Mouse (Mus musculus) thymus, adult 2 months (tissue): ENCODE measurements around the gene Slc3a1. TPM values are rescaled to one million over a fixed set of nuclear protein-coding genes. Genes with fewer than 3 reads are reported as not detected.

ENCODE experiments used
- DNase-seq: peaks from one replicate; pipeline ENCODE4 v3.0.0; 2021
- H3K27ac ChIP-seq: fragments of 200-500 bp; 2 replicates; pipeline ENCODE4 v1.5.1; 2012; ENCODE audit warnings: low read length, control low read depth; ENCODE audit not compliant: control insufficient read depth, insufficient read depth
- H3K27me3 ChIP-seq: fragments of 200-500 bp; 2 replicates; pipeline ENCODE4 v1.6.1; 2012; ENCODE audit warnings: mild to moderate bottlenecking, low read length, moderate library complexity, mixed read lengths; ENCODE audit not compliant: control insufficient read depth, insufficient read depth
- H3K36me3 ChIP-seq: fragments of 200-500 bp; 2 replicates; pipeline ENCODE4 v1.6.1; 2012; ENCODE audit warnings: mild to moderate bottlenecking, low read length, moderate library complexity; ENCODE audit not compliant: control insufficient read depth, insufficient read depth
- H3K4me1 ChIP-seq: fragments of 200-500 bp; replicated peaks from 2 replicates; pipeline ENCODE4 v1.6.1; 2012; ENCODE audit warnings: low read length; ENCODE audit not compliant: control insufficient read depth, insufficient read depth
- H3K4me3 ChIP-seq: fragments of 200-500 bp; 2 replicates; pipeline ENCODE4 v1.5.1; 2012; ENCODE audit warnings: mild to moderate bottlenecking, low read length, control low read depth, moderate library complexity; ENCODE audit not compliant: control insufficient read depth, insufficient read depth
- CTCF ChIP-seq: fragments of 200-500 bp; IDR thresholded peaks from 2 replicates; pipeline ENCODE4 v1.5.1; 2012; ENCODE audit warnings: mild to moderate bottlenecking, control low read depth, low read length, moderate library complexity, borderline replicate concordance; ENCODE audit not compliant: control insufficient read depth, poor library complexity, insufficient read depth; ENCODE audit errors: extremely low read depth
- POLR2A ChIP-seq: fragments of 200-500 bp; IDR thresholded peaks from 2 replicates; pipeline ENCODE4 v1.6.1; 2012; ENCODE audit warnings: mild to moderate bottlenecking, low read length, control low read depth, moderate library complexity; ENCODE audit not compliant: control insufficient read depth, poor library complexity, insufficient read depth; ENCODE audit errors: extremely low read depth
- WGBS: fragments of 180-500 bp; shearing (Covaris S2); methylation state at CpG from one replicate; pipeline ENCODE4 v1.1.7; 2018; 5-methylcytosine and 5-hydroxymethylcytosine counted together
- polyA plus RNA-seq: library from polyadenylated mRNA; depleted of rRNA; stranded (reverse); fragments of >200 nt; gene quantifications from 2 replicates; pipeline ENCODE4 v1.2.3, GENCODE M21; 2012

The Slc3a1 gene
- polyA plus RNA-seq, 1 experiment, result 0.55 TPM

DNA sequence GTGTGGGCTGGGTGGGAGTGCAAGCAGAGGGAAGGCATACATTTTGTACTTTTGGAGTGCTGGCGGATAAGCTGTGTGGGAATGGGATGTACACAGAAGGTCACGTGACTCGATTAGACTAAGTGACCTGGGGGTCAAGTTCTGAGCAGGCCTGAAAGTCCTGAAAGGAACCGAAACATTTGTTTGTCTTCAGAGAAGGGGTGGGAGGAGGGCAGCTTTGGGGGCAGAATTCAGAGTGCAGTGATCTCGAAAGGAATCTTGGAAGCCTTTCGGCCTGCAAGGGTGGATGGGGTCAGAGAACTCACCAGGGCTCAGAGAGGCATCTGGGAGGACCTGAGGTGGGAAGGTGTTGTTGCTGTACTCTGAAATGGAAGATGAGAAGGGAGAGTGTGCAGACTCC lies 14.2 kb downstream of the Slc3a1 start:
- TF ChIP-seq CTCF (no peak), POLR2A (no peak)
- Histone ChIP-seq H3K36me3 (no peaks in the 10 kb centered on the region), H3K27me3 (no peaks in the 10 kb centered on the region), H3K27ac (no peak overlapping the region), H3K4me3 (no peak overlapping the region), H3K4me1 (no peaks in the 10 kb centered on the region)
- no peak for DNase-seq
- WGBS, result 96% methylated on average over 6 of the region's 6 CpGs

DNA sequence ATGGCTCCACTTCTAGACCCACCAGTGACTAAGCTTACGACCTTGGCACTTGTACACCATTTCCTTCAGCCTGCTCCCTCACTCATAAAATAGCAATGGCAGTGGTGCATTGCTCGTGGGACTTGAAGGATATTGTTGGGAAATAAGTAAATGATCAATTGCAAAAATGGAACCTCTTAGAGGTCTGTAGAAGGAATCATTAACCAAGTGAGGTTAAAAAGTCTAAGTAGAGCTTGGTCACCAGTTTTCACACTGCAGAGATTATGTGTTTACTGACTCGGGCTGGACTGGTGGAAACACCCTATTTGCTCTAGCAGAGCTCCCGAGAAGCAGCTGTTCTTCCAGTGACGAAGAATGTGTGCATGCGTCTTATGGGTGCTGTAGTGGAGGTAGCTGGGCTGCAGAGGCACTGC lies 15.2 kb downstream of the Slc3a1 start:
- no peak overlapping the region for H3K4me3 ChIP-seq
- WGBS, result 89% methylated on average over 6 of the region's 6 CpGs
- H3K4me1 ChIP-seq, result no peaks in the 10 kb centered on the region
- no peak for DNase-seq
- TF ChIP-seq POLR2A (no peak), CTCF (no peak)
- no peak overlapping the region for H3K27ac ChIP-seq
- H3K36me3 ChIP-seq, result no peaks in the 10 kb centered on the region
- no peaks in the 10 kb centered on the region for H3K27me3 ChIP-seq

DNA sequence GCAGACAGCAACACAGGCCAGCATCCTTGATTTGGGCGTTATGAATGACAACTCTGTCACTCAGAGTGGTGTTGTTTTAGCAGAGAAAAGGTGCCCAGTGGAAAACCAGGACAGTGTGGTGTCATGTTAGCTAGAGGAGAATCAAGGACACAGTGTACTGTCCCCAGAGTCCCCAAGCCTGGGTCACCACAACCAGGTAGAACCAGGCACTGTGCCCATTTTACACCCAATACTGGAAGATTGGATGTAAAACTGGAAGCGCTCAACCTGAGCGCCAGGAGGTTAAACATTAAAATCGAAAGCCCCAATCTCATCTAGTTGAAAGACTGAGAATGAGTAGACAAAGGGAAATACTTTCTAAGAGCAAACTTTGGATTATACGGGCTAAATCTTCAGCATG lies 16.3 kb downstream of the Slc3a1 start:
- H3K27me3 ChIP-seq, result no peaks in the 10 kb centered on the region
- no peaks in the 10 kb centered on the region for H3K4me1 ChIP-seq
- H3K36me3 ChIP-seq, result no peaks in the 10 kb centered on the region
- no peak for DNase-seq
- TF ChIP-seq POLR2A (no peak), CTCF (no peak)
- 94% methylated on average over 5 of the region's 5 CpGs for WGBS
- H3K27ac ChIP-seq, result no peak overlapping the region
- no peak overlapping the region for H3K4me3 ChIP-seq

DNA sequence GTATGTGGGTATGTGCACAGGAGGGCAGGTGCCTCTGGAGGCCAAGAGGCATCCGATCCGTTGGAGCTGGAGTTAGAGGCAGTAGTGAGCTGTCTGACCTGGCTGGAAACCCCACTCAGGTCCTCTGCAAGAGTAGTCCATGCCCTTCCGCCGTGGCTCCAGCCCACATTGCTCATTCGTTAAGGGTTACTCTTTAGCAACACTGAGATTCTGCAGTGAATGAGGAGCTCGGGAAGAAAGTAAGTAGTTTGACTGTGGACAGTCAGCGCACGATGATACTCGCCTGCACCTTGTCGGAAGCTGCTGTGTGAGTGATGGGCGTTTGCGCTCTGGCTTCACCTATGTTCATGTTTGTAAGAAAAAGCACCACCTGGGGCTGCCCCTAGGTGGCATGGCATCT lies 17.0 kb downstream of the Slc3a1 start:
- H3K4me1 ChIP-seq, result no peaks in the 10 kb centered on the region
- no peak overlapping the region for H3K27ac ChIP-seq
- TF ChIP-seq POLR2A, result no peak
- no peak for TF ChIP-seq CTCF

DNA sequence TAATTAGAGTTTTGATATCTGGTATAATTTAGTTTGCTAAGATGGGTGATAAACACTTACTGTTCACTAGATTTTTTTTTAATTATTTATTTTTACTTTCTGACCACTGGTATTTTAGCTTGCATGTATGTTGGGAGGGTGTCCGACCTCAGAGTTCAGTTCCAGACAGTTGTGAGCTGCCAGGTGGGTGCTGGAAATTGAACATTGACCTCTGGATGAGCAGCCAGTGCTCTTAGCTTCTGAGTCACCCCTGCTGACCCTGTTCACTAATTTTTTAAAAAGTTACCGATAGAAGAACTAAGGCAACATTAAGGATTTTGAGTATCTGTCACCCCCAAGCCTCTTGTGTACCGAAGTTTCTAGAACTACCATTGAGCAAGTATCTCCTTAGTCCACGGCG lies 20.2 kb downstream of the Slc3a1 start:
- no peak for DNase-seq
- 93% methylated on average over 5 of the region's 5 CpGs for WGBS

More for the DNA sequence above, 17.0 kb downstream of the Slc3a1 start:
- no peaks in the 10 kb centered on the region for H3K27me3 ChIP-seq
- DNase-seq, result peak; percentile 19
- WGBS, result 93% methylated on average over 12 of the region's 12 CpGs
- H3K36me3 ChIP-seq, result no peaks in the 10 kb centered on the region
- H3K4me3 ChIP-seq, result no peak overlapping the region

DNA sequence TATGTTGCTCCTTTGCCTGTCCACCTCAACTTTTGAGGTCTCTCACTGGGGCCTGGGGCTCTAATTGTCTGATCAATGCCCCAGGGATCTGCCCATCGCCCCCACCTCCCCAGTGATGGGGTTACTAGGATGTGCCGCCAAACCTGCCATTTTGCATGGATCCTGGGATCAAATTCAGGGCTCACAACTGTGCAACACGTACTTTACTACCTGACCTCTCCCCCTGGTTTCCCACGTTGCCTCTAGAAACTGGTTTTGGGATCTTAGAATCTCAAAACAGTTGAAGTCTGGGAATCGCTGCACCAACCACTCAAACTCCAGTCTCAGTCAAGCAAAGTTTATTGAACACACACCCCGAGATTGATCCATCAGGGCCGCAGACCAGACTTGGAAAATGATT lies 30.1 kb downstream of the Slc3a1 start:
- no peak for TF ChIP-seq CTCF
- no peak for TF ChIP-seq POLR2A
- 96% methylated on average over 7 of the region's 7 CpGs for WGBS
- no peaks in the 10 kb centered on the region for H3K27me3 ChIP-seq
- no peak overlapping the region for H3K27ac ChIP-seq
- no peaks in the 10 kb centered on the region for H3K4me1 ChIP-seq
- no peaks in the 10 kb centered on the region for H3K36me3 ChIP-seq
- no peak overlapping the region for H3K4me3 ChIP-seq
- DNase-seq, result no peak

More for the DNA sequence above, 20.2 kb downstream of the Slc3a1 start:
- H3K4me3 ChIP-seq, result no peak overlapping the region
- no peak overlapping the region for H3K27ac ChIP-seq
- no peak for TF ChIP-seq POLR2A
- TF ChIP-seq CTCF, result no peak
- no peaks in the 10 kb centered on the region for H3K4me1 ChIP-seq
- no peaks in the 10 kb centered on the region for H3K36me3 ChIP-seq
- no peaks in the 10 kb centered on the region for H3K27me3 ChIP-seq

DNA sequence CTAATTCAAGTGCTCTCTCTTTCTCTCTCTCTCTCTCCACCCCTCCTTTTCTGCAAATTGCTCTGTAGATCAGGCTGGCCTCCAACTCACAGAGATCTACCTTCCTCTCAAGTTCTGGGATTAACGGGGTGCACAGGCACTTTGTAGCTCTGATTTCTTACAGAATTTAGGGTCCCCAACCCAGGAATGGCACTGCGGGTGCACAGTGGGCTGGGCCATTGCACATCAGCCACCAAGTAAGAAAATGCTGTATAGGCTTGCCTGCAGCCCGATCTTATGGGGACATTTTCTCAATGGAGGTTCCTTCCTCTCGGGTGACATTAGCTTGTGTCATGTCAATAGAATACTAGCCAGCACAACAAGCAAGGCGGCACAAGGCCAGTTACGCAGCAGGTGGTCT lies 31.0 kb downstream of the Slc3a1 start:
- H3K4me3 ChIP-seq, result no peak overlapping the region
- H3K4me1 ChIP-seq, result no peaks in the 10 kb centered on the region
- no peak overlapping the region for H3K27ac ChIP-seq
- 98% methylated on average over 6 of the region's 6 CpGs for WGBS
- no peaks in the 10 kb centered on the region for H3K36me3 ChIP-seq
- DNase-seq, result no peak
- no peak for TF ChIP-seq CTCF
- no peak for TF ChIP-seq POLR2A
- no peaks in the 10 kb centered on the region for H3K27me3 ChIP-seq
